Mouse (Mus musculus): ENCODE measurements around the gene Tmem189. TPM values are rescaled to one million over a fixed set of nuclear protein-coding genes. Genes with fewer than 3 reads are reported as not detected.
"Not testable (repeated sequence)": the region's sequence is repeated elsewhere in the genome, so short reads cannot be mapped to it uniquely, and the experiment has no call there.

Tmem189 gene
- polyA plus RNA-seq, 1 experiment: 36.2 TPM

GRCm38 (mm10) chr2:167651622-167652021, 38.0 kb downstream of the Tmem189 start:
- no peak overlapping the region for H3K27ac ChIP-seq (ENCODE audit: control insufficient read depth, insufficient read depth, low read depth, low read length, poor library complexity)
- 88% methylated on average over 9 of the region's 9 CpGs for WGBS
- H3K4me3 ChIP-seq (replicated peaks; ENCODE audit: control insufficient read depth, low read depth, low read length): no peak overlapping the region
- H3K4me1 ChIP-seq (ENCODE audit: control insufficient read depth, insufficient read depth, low read length): peaks cover 11% of the 10 kb centered on the region
- TF ChIP-seq CTCF (IDR thresholded peaks at IDR 0.05; ENCODE audit: control insufficient read depth, insufficient read depth, low read length) (no peak), POLR2A (IDR thresholded peaks at IDR 0.05; ENCODE audit: borderline replicate concordance, control insufficient read depth, low read depth, low read length) (no peak)

GRCm38 (mm10) chr2:167649290-167650032, 40.2 kb downstream of the Tmem189 start:
- TF ChIP-seq CTCF (IDR thresholded peaks at IDR 0.05; ENCODE audit: control insufficient read depth, insufficient read depth, low read length) (no peak), POLR2A (IDR thresholded peaks at IDR 0.05; ENCODE audit: borderline replicate concordance, control insufficient read depth, low read depth, low read length) (no peak)
- Histone ChIP-seq H3K4me3 (replicated peaks; ENCODE audit: control insufficient read depth, low read depth, low read length) (no peak overlapping the region), H3K27ac (ENCODE audit: control insufficient read depth, insufficient read depth, low read depth, low read length, poor library complexity) (peak overlapping the region; percentile 36), H3K4me1 (ENCODE audit: control insufficient read depth, insufficient read depth, low read length) (peaks cover 11% of the 10 kb centered on the region)
- WGBS: 62% methylated on average over 12 of the region's 12 CpGs

GRCm38 (mm10) chr2:167646411-167646810, 43.2 kb downstream of the Tmem189 start:
- whole genome bisulfite sequencing: 88% methylated on average over 4 of the region's 4 CpGs
- Histone ChIP-seq H3K27ac (ENCODE audit: control insufficient read depth, insufficient read depth, low read depth, low read length, poor library complexity) (no peak overlapping the region), H3K4me1 (ENCODE audit: control insufficient read depth, insufficient read depth, low read length) (peaks cover 11% of the 10 kb centered on the region)

GRCm38 (mm10) chr2:167643356-167644052, 46.1 kb downstream of the Tmem189 start:
- not testable (repeated sequence) for H3K4me3 ChIP-seq (replicated peaks; ENCODE audit: control insufficient read depth, low read depth, low read length); H3K27ac ChIP-seq (ENCODE audit: control insufficient read depth, insufficient read depth, low read depth, low read length, poor library complexity); H3K4me1 ChIP-seq (ENCODE audit: control insufficient read depth, insufficient read depth, low read length)
- WGBS: 77% methylated on average over 13 of the region's 13 CpGs

More at GRCm38 (mm10) chr2:167646411-167646810, 43.2 kb downstream of the Tmem189 start:
- TF ChIP-seq CTCF (IDR thresholded peaks at IDR 0.05; ENCODE audit: control insufficient read depth, insufficient read depth, low read length) (no peak), POLR2A (IDR thresholded peaks at IDR 0.05; ENCODE audit: borderline replicate concordance, control insufficient read depth, low read depth, low read length) (no peak)
- no peak overlapping the region for H3K4me3 ChIP-seq (replicated peaks; ENCODE audit: control insufficient read depth, low read depth, low read length)

- no peak for TF ChIP-seq CTCF (IDR thresholded peaks at IDR 0.05; ENCODE audit: control insufficient read depth, insufficient read depth, low read length)
- no peak for TF ChIP-seq POLR2A (IDR thresholded peaks at IDR 0.05; ENCODE audit: borderline replicate concordance, control insufficient read depth, low read depth, low read length)
- Histone ChIP-seq H3K4me1 (ENCODE audit: control insufficient read depth, insufficient read depth, low read length) (no peaks in the 10 kb centered on the region; the same call in 1 of the 2 replicates), H3K27ac (ENCODE audit: control insufficient read depth, insufficient read depth, low read depth, low read length, poor library complexity) (no peak overlapping the region), H3K4me3 (replicated peaks; ENCODE audit: control insufficient read depth, low read depth, low read length) (no peak overlapping the region)
- 89% methylated on average over 6 of the region's 6 CpGs for WGBS
These were observed 47.5 kb downstream of the Tmem189 start for GRCm38 (mm10) chr2:167642164-167642563.

GRCm38 (mm10) chr2:167641337-167641736, 48.3 kb downstream of the Tmem189 start:
- H3K4me3 ChIP-seq (replicated peaks; ENCODE audit: control insufficient read depth, low read depth, low read length): no peak overlapping the region
- 8% methylated on average over 8 of the region's 8 CpGs for WGBS
- TF ChIP-seq POLR2A (IDR thresholded peaks at IDR 0.05; ENCODE audit: borderline replicate concordance, control insufficient read depth, low read depth, low read length) (no peak), CTCF (IDR thresholded peaks at IDR 0.05; ENCODE audit: control insufficient read depth, insufficient read depth, low read length) (peak; percentile 98)
- H3K27ac ChIP-seq (ENCODE audit: control insufficient read depth, insufficient read depth, low read depth, low read length, poor library complexity): no peak overlapping the region
- no peaks in the 10 kb centered on the region; the same call in 1 of the 2 replicates for H3K4me1 ChIP-seq (ENCODE audit: control insufficient read depth, insufficient read depth, low read length)

GRCm38 (mm10) chr2:167640279-167640678, 49.3 kb downstream of the Tmem189 start:
- no peaks in the 10 kb centered on the region; the same call in 1 of the 2 replicates for H3K4me1 ChIP-seq (ENCODE audit: control insufficient read depth, insufficient read depth, low read length)
- no peak overlapping the region for H3K4me3 ChIP-seq (replicated peaks; ENCODE audit: control insufficient read depth, low read depth, low read length)
- no peak overlapping the region for H3K27ac ChIP-seq (ENCODE audit: control insufficient read depth, insufficient read depth, low read depth, low read length, poor library complexity)
- no peak for TF ChIP-seq POLR2A (IDR thresholded peaks at IDR 0.05; ENCODE audit: borderline replicate concordance, control insufficient read depth, low read depth, low read length)
- peak; percentile 71 for TF ChIP-seq CTCF (IDR thresholded peaks at IDR 0.05; ENCODE audit: control insufficient read depth, insufficient read depth, low read length)
- WGBS: 71% methylated on average over 3 of the region's 3 CpGs

GRCm38 (mm10) chr2:167634865-167635512, 54.6 kb downstream of the Tmem189 start:
- Histone ChIP-seq H3K4me3 (replicated peaks; ENCODE audit: control insufficient read depth, low read depth, low read length) (no peak overlapping the region), H3K4me1 (ENCODE audit: control insufficient read depth, insufficient read depth, low read length) (peaks cover 2% of the 10 kb centered on the region; the same call in 1 of the 2 replicates), H3K27ac (ENCODE audit: control insufficient read depth, insufficient read depth, low read depth, low read length, poor library complexity) (no peak overlapping the region)
- 54% methylated on average over 7 of the region's 7 CpGs for WGBS
- no peak for TF ChIP-seq CTCF (IDR thresholded peaks at IDR 0.05; ENCODE audit: control insufficient read depth, insufficient read depth, low read length)
- TF ChIP-seq POLR2A (IDR thresholded peaks at IDR 0.05; ENCODE audit: borderline replicate concordance, control insufficient read depth, low read depth, low read length): no peak

Data from bone marrow, adult 2 months (tissue).